Mouse (Mus musculus): ENCODE data around the gene Negr1. TPM values are rescaled to one million over a fixed set of nuclear protein-coding genes. Genes with fewer than 3 reads are reported as not detected.

The Negr1 gene
- polyA plus RNA-seq (2014; fragmentation: Illumina TruSeq; extraction: RNeasy Lipid Tissue Mini Kit (QIAGEN cat#74804); ENCODE audit: low read depth, low replicate concordance): 1.3 TPM

GRCm38 (mm10) chr3:156561524-156562423 lies at the start of gene Negr1:
Gene Negr1, plus strand, starts transcription at chr3:156561794.

